Mouse (Mus musculus): Measurements from ENCODE around the gene Foxp2.

GRCm38 (mm10) chr6:15318343-15318742 is 417.2 kb downstream of the Foxp2 start:
- TF ChIP-seq CTCF (IDR thresholded peaks at IDR 0.05; ENCODE audit: low read depth, low read length), result no peak
- TF ChIP-seq TAL1 (conservative IDR thresholded peaks at IDR 0.05; ENCODE audit: low read depth, low read length), result no peak
- TF ChIP-seq GATA1 (IDR thresholded peaks at IDR 0.05; ENCODE audit: borderline replicate concordance, low read length), result no peak
- TF ChIP-seq POLR2AphosphoS5 (IDR thresholded peaks at IDR 0.05; ENCODE audit: insufficient replicate concordance, low read depth, low read length), result no peak
